Mouse (Mus musculus): Measurements from ENCODE around the gene Mlxipl.

Gene Mlxipl

GRCm38 (mm10) chr5:135073349-135074150 is 16.1 kb upstream of the Mlxipl start:
- DNase-seq (ENCODE audit: low read depth, low spot score): no peak
- H3K36me3 ChIP-seq (ENCODE audit: control insufficient read depth, insufficient read depth, low read length, poor library complexity, severe bottlenecking): no peaks in the 10 kb centered on the region
- H3K27me3 ChIP-seq (ENCODE audit: control insufficient read depth, insufficient read depth, low read length, poor library complexity, severe bottlenecking): no peaks in the 10 kb centered on the region

- Histone ChIP-seq H3K36me3 (ENCODE audit: control insufficient read depth, insufficient read depth, low read length, poor library complexity, severe bottlenecking) (no peaks in the 10 kb centered on the region), H3K27me3 (ENCODE audit: control insufficient read depth, insufficient read depth, low read length, poor library complexity, severe bottlenecking) (no peaks in the 10 kb centered on the region)
- DNase-seq (ENCODE audit: low read depth, low spot score): no peak
Observed at GRCm38 (mm10) chr5:135075655-135076054, 14.0 kb upstream of the Mlxipl start.

GRCm38 (mm10) chr5:135076368-135076767 is 13.3 kb upstream of the Mlxipl start:
- H3K36me3 ChIP-seq (ENCODE audit: control insufficient read depth, insufficient read depth, low read length, poor library complexity, severe bottlenecking): no peaks in the 10 kb centered on the region
- H3K27me3 ChIP-seq (ENCODE audit: control insufficient read depth, insufficient read depth, low read length, poor library complexity, severe bottlenecking): no peaks in the 10 kb centered on the region
- no peak for DNase-seq (ENCODE audit: low read depth, low spot score)

- H3K36me3 ChIP-seq (ENCODE audit: control insufficient read depth, insufficient read depth, low read length, poor library complexity, severe bottlenecking): no peaks in the 10 kb centered on the region
- no peaks in the 10 kb centered on the region for H3K27me3 ChIP-seq (ENCODE audit: control insufficient read depth, insufficient read depth, low read length, poor library complexity, severe bottlenecking)
- peak; percentile 10 for DNase-seq (ENCODE audit: low read depth, low spot score)
Observed at GRCm38 (mm10) chr5:135076931-135077505, 12.7 kb upstream of the Mlxipl start.

- no peaks in the 10 kb centered on the region for H3K36me3 ChIP-seq (ENCODE audit: control insufficient read depth, insufficient read depth, low read length, poor library complexity, severe bottlenecking)
- DNase-seq (ENCODE audit: low read depth, low spot score): peak; percentile 90
Observed at GRCm38 (mm10) chr5:135077564-135078481, 11.9 kb upstream of the Mlxipl start, which contains the start of gene Vps37d. Gene Vps37d (minus strand): TSS chr5:135078266.

GRCm38 (mm10) chr5:135078482-135078810 is 11.2 kb upstream of the Mlxipl start:
- no peaks in the 10 kb centered on the region for H3K36me3 ChIP-seq (ENCODE audit: control insufficient read depth, insufficient read depth, low read length, poor library complexity, severe bottlenecking)
- H3K27me3 ChIP-seq (ENCODE audit: control insufficient read depth, insufficient read depth, low read length, poor library complexity, severe bottlenecking): no peaks in the 10 kb centered on the region
- DNase-seq (ENCODE audit: low read depth, low spot score): no peak

More at GRCm38 (mm10) chr5:135077564-135078481, 11.9 kb upstream of the Mlxipl start, which contains the start of gene Vps37d:
- H3K27me3 ChIP-seq (ENCODE audit: control insufficient read depth, insufficient read depth, low read length, poor library complexity, severe bottlenecking): no peaks in the 10 kb centered on the region

GRCm38 (mm10) chr5:135079578-135079977 is 10.1 kb upstream of the Mlxipl start:
- H3K27me3 ChIP-seq (ENCODE audit: control insufficient read depth, insufficient read depth, low read length, poor library complexity, severe bottlenecking): no peaks in the 10 kb centered on the region
- DNase-seq (ENCODE audit: low read depth, low spot score): no peak
- H3K36me3 ChIP-seq (ENCODE audit: control insufficient read depth, insufficient read depth, low read length, poor library complexity, severe bottlenecking): no peaks in the 10 kb centered on the region

- H3K27me3 ChIP-seq (ENCODE audit: control insufficient read depth, insufficient read depth, low read length, poor library complexity, severe bottlenecking): no peaks in the 10 kb centered on the region
- no peak for DNase-seq (ENCODE audit: low read depth, low spot score)
- no peaks in the 10 kb centered on the region for H3K36me3 ChIP-seq (ENCODE audit: control insufficient read depth, insufficient read depth, low read length, poor library complexity, severe bottlenecking)
Observed at GRCm38 (mm10) chr5:135080539-135080938, 9.2 kb upstream of the Mlxipl start.

- no peaks in the 10 kb centered on the region for H3K36me3 ChIP-seq (ENCODE audit: control insufficient read depth, insufficient read depth, low read length, poor library complexity, severe bottlenecking)
- no peak for DNase-seq (ENCODE audit: low read depth, low spot score)
- 0 out of 2 replicates have a peak, but pooled peaks cover 1% of the 10 kb centered on the region for H3K27me3 ChIP-seq (ENCODE audit: control insufficient read depth, insufficient read depth, low read length, poor library complexity, severe bottlenecking)
Observed at GRCm38 (mm10) chr5:135086871-135087270, 2.8 kb upstream of the Mlxipl start.

GRCm38 (mm10) chr5:135100981-135101380 is 11.3 kb downstream of the Mlxipl start:
- no peak for DNase-seq (ENCODE audit: low read depth, low spot score)
- Histone ChIP-seq H3K27me3 (ENCODE audit: control insufficient read depth, insufficient read depth, low read length, poor library complexity, severe bottlenecking) (no peaks in the 10 kb centered on the region), H3K36me3 (ENCODE audit: control insufficient read depth, insufficient read depth, low read length, poor library complexity, severe bottlenecking) (no peaks in the 10 kb centered on the region)

- no peaks in the 10 kb centered on the region for H3K27me3 ChIP-seq (ENCODE audit: control insufficient read depth, insufficient read depth, low read length, poor library complexity, severe bottlenecking)
- H3K36me3 ChIP-seq (ENCODE audit: control insufficient read depth, insufficient read depth, low read length, poor library complexity, severe bottlenecking): no peaks in the 10 kb centered on the region
- DNase-seq (ENCODE audit: low read depth, low spot score): peak; percentile 48
Observed at GRCm38 (mm10) chr5:135103999-135104660, 14.4 kb downstream of the Mlxipl start.

- no peaks in the 10 kb centered on the region for H3K27me3 ChIP-seq (ENCODE audit: control insufficient read depth, insufficient read depth, low read length, poor library complexity, severe bottlenecking)
- H3K36me3 ChIP-seq (ENCODE audit: control insufficient read depth, insufficient read depth, low read length, poor library complexity, severe bottlenecking): no peaks in the 10 kb centered on the region
- peak; percentile 78 for DNase-seq (ENCODE audit: low read depth, low spot score)
Observed at GRCm38 (mm10) chr5:135106758-135107256, 17.1 kb downstream of the Mlxipl start.

GRCm38 (mm10) chr5:135107521-135108501 is 18.1 kb downstream of the Mlxipl start:
- H3K36me3 ChIP-seq (ENCODE audit: control insufficient read depth, insufficient read depth, low read length, poor library complexity, severe bottlenecking): no peaks in the 10 kb centered on the region
- DNase-seq (ENCODE audit: low read depth, low spot score): peak; percentile 56
- H3K27me3 ChIP-seq (ENCODE audit: control insufficient read depth, insufficient read depth, low read length, poor library complexity, severe bottlenecking): no peaks in the 10 kb centered on the region
